Mouse (Mus musculus) forebrain, postnatal 0 days (tissue): ENCODE measurements around the gene Zkscan14. TPM values are rescaled to one million over a fixed set of nuclear protein-coding genes. Genes with fewer than 3 reads are reported as not detected.
"Not testable (repeated sequence)": the region's sequence is repeated elsewhere in the genome, so short reads cannot be mapped to it uniquely, and the experiment has no call there.

Experiments
- ATAC-seq: fragments of 200-750 bp; cut with Nextera tagmentation; 2 replicates; pipeline ENCODE4 v1.8.0; 2017; ENCODE audit warnings: mild to moderate bottlenecking, moderate library complexity
- DNase-seq: peaks from one replicate; pipeline ENCODE4 v3.0.0-alpha.2; 2015
- H3K27ac ChIP-seq: fragments of 300-500 bp; sonication (generic); 2 replicates; pipeline ENCODE4 v1.5.1; 2014; ENCODE audit warnings: low read depth, mild to moderate bottlenecking, antibody characterized with exemption, low read length, moderate library complexity, mixed read lengths
- H3K27me3 ChIP-seq: fragments of 300-500 bp; sonication (generic); 2 replicates; pipeline ENCODE4 v1.6.1; 2014; ENCODE audit warnings: mild to moderate bottlenecking, low read length, mixed read lengths; ENCODE audit not compliant: insufficient read depth
- H3K36me3 ChIP-seq: fragments of 300-500 bp; sonication (generic); 2 replicates; pipeline ENCODE4 v1.6.1; 2014; ENCODE audit warnings: mild to moderate bottlenecking, moderate library complexity; ENCODE audit not compliant: insufficient read depth
- H3K4me1 ChIP-seq: fragments of 300-500 bp; sonication (generic); 2 replicates; pipeline ENCODE4 v1.6.1; 2014; ENCODE audit warnings: antibody characterized with exemption; ENCODE audit not compliant: insufficient read depth
- H3K4me2 ChIP-seq: fragments of 300-500 bp; sonication (generic); 2 replicates; pipeline ENCODE4 v1.6.1; 2014; ENCODE audit warnings: low read depth, mild to moderate bottlenecking, moderate library complexity
- H3K4me3 ChIP-seq: fragments of 300-500 bp; sonication (generic); 2 replicates; pipeline ENCODE4 v1.5.1; 2014; ENCODE audit warnings: low read depth, low read length, mixed read lengths
- H3K9ac ChIP-seq: fragments of 300-500 bp; sonication (generic); 2 replicates; pipeline ENCODE4 v1.6.1; 2014; ENCODE audit warnings: mild to moderate bottlenecking
- H3K9me3 ChIP-seq: fragments of 300-500 bp; sonication (generic); 2 replicates; pipeline ENCODE4 v1.6.1; 2016; ENCODE audit warnings: low read length
- CTCF ChIP-seq: sonication (generic); IDR thresholded peaks from 2 replicates; pipeline ENCODE4 v1.5.1; 2016; ENCODE audit warnings: antibody characterized with exemption, control low read depth, low read depth
- WGBS: fragments of 180-500 bp; shearing (Covaris S2); extraction: QIAGEN DNeasy Blood & Tissue Kit; methylation state at CpG from one replicate; pipeline ENCODE4 v1.1.7; 2014; 5-methylcytosine and 5-hydroxymethylcytosine counted together
- polyA plus RNA-seq: library from polyadenylated mRNA; unstranded; fragments of >200 nt; fragmentation: Nextera tagmentation; extraction: Ambion mirVana; gene quantifications from 2 replicates; pipeline ENCODE4 v1.2.1, GENCODE M21; 2015
- total RNA-seq: library from RNA; depleted of rRNA; stranded (reverse); fragments of >200 nt; gene quantifications from 2 replicates; pipeline ENCODE4 v1.2.3, GENCODE M21; 2014

Gene Zkscan14
- total and polyA plus RNA-seq, 2 experiments from 2014 or later, result 11.7 to 16.0 TPM

- DNase-seq (no peak), ATAC-seq (no peak)
- Histone ChIP-seq H3K4me3 (no peak overlapping the region), H3K4me2 (no peak overlapping the region), H3K9ac (no peak overlapping the region), H3K27me3 (no peaks in the 10 kb centered on the region), H3K27ac (no peak overlapping the region), H3K36me3 (peaks cover 43% of the 10 kb centered on the region), H3K9me3 (no peaks in the 10 kb centered on the region), H3K4me1 (no peaks in the 10 kb centered on the region)
- 96% methylated on average over 3 of the region's 3 CpGs for WGBS
- no peak for TF ChIP-seq CTCF
Measured at GRCm38 (mm10) chr5:145213505-145213904, 11.8 kb upstream of the Zkscan14 start.

GRCm38 (mm10) chr5:145212216-145212615 is 10.5 kb upstream of the Zkscan14 start:
- H3K4me2 ChIP-seq, result no peak overlapping the region
- no peak for ATAC-seq
- H3K9ac ChIP-seq, result no peak overlapping the region
- H3K4me3 ChIP-seq, result no peak overlapping the region
- H3K36me3 ChIP-seq, result peaks cover 35% of the 10 kb centered on the region
- 94% methylated on average over 4 of the region's 4 CpGs for WGBS
- no peaks in the 10 kb centered on the region for H3K27me3 ChIP-seq
- H3K9me3 ChIP-seq, result no peaks in the 10 kb centered on the region
- no peak overlapping the region for H3K27ac ChIP-seq
- DNase-seq, result no peak
- no peaks in the 10 kb centered on the region for H3K4me1 ChIP-seq
- no peak for TF ChIP-seq CTCF

- no peak for ATAC-seq
- Histone ChIP-seq H3K4me1 (no peaks in the 10 kb centered on the region), H3K36me3 (peaks cover 35% of the 10 kb centered on the region), H3K27ac (no peak overlapping the region), H3K4me3 (no peak overlapping the region), H3K27me3 (no peaks in the 10 kb centered on the region), H3K4me2 (no peak overlapping the region), H3K9ac (no peak overlapping the region), H3K9me3 (no peaks in the 10 kb centered on the region)
- DNase-seq, result no peak
- 98% methylated on average over 4 of the region's 4 CpGs for WGBS
- TF ChIP-seq CTCF, result no peak
Measured at GRCm38 (mm10) chr5:145211340-145211739, 9.7 kb upstream of the Zkscan14 start.

GRCm38 (mm10) chr5:145208391-145208790 is 6.7 kb upstream of the Zkscan14 start:
- WGBS, result 57% methylated on average over 11 of the region's 11 CpGs
- H3K4me2 ChIP-seq, ATAC-seq: not testable (repeated sequence)

GRCm38 (mm10) chr5:145207954-145208353 is 6.3 kb upstream of the Zkscan14 start:
- Histone ChIP-seq H3K9ac (no peak overlapping the region), H3K9me3 (no peaks in the 10 kb centered on the region), H3K27me3 (no peaks in the 10 kb centered on the region), H3K36me3 (peaks cover 26% of the 10 kb centered on the region), H3K4me1 (peaks cover 13% of the 10 kb centered on the region), H3K4me2 (no peak overlapping the region), H3K27ac (no peak overlapping the region), H3K4me3 (no peak overlapping the region)
- ATAC-seq (no peak), DNase-seq (no peak)
- WGBS, result 88% methylated on average over 5 of the region's 6 CpGs
- no peak for TF ChIP-seq CTCF

More at GRCm38 (mm10) chr5:145208391-145208790, 6.7 kb upstream of the Zkscan14 start:
- not testable (repeated sequence) for DNase-seq, H3K4me3 ChIP-seq, H3K27me3 ChIP-seq, H3K27ac ChIP-seq, H3K9me3 ChIP-seq, H3K9ac ChIP-seq
- Histone ChIP-seq H3K36me3 (peaks cover 29% of the 10 kb centered on the region), H3K4me1 (peaks cover 13% of the 10 kb centered on the region)

- H3K9ac ChIP-seq, result no peak overlapping the region
- no peak overlapping the region for H3K27ac ChIP-seq
- H3K9me3 ChIP-seq, result no peaks in the 10 kb centered on the region
- H3K27me3 ChIP-seq, result no peaks in the 10 kb centered on the region
- no peak overlapping the region for H3K4me2 ChIP-seq
- no peak for TF ChIP-seq CTCF
- H3K4me3 ChIP-seq, result no peak overlapping the region
- no peak for DNase-seq
- H3K4me1 ChIP-seq, result peaks cover 13% of the 10 kb centered on the region
- peaks cover 20% of the 10 kb centered on the region for H3K36me3 ChIP-seq
- 97% methylated on average over 6 of the region's 6 CpGs for WGBS
- no peak for ATAC-seq
Measured at GRCm38 (mm10) chr5:145207385-145207784, 5.7 kb upstream of the Zkscan14 start.

GRCm38 (mm10) chr5:145205041-145205440 is 3.4 kb upstream of the Zkscan14 start:
- no peaks in the 10 kb centered on the region for H3K9me3 ChIP-seq
- TF ChIP-seq CTCF, result no peak
- peaks cover under 1% of the 10 kb centered on the region; the same call in 1 of the 2 replicates for H3K36me3 ChIP-seq
- no peaks in the 10 kb centered on the region for H3K27me3 ChIP-seq
- DNase-seq (no peak), ATAC-seq (no peak)
- H3K4me2 ChIP-seq, result peak overlapping the region; percentile 56
- H3K9ac ChIP-seq, result peak overlapping the region; percentile 54
- no peak overlapping the region for H3K27ac ChIP-seq
- H3K4me3 ChIP-seq, result peak overlapping the region; percentile 60
- 24% methylated on average over 9 of the region's 9 CpGs for WGBS
- peaks cover 18% of the 10 kb centered on the region for H3K4me1 ChIP-seq
